Mouse (Mus musculus) liver, embryonic 14.5 days (tissue): ENCODE results near the gene Tmem235. TPM values are rescaled to one million over a fixed set of nuclear protein-coding genes. Genes with fewer than 3 reads are reported as not detected.
"Not testable (repeated sequence)": the region's sequence is repeated elsewhere in the genome, so short reads cannot be mapped to it uniquely, and the experiment has no call there.

Source experiments
- ATAC-seq: fragments of 200-750 bp; cut with Nextera tagmentation; 2 replicates; pipeline ENCODE4 v1.8.0; 2017; ENCODE audit warnings: moderate number of reproducible peaks, mild to moderate bottlenecking, moderate library complexity; ENCODE audit not compliant: insufficient read depth
- DNase-seq, 3 experiments: peaks; one replicate each; pipeline ENCODE4 v3.0.0-alpha.2; 2012 to 2013; ENCODE audit warnings: low read depth in 3 of 3, low spot score in 3 of 3
- H3K27ac ChIP-seq: fragments of 300-500 bp; sonication (generic); 2 replicates; pipeline ENCODE4 v1.5.1; 2014; ENCODE audit warnings: moderate library complexity, mild to moderate bottlenecking, control low read depth, inconsistent platforms
- H3K27me3 ChIP-seq: fragments of 300-500 bp; sonication (generic); 2 replicates; pipeline ENCODE4 v1.6.1; 2014; ENCODE audit warnings: mild to moderate bottlenecking, low read length, moderate library complexity; ENCODE audit not compliant: control insufficient read depth, insufficient read depth
- H3K36me3 ChIP-seq: fragments of 300-500 bp; sonication (generic); replicated peaks from 2 replicates; pipeline ENCODE4 v1.6.1; 2014; ENCODE audit warnings: low read depth; ENCODE audit not compliant: control insufficient read depth, insufficient read depth
- H3K4me1 ChIP-seq, 2 experiments: fragments of 200-500 bp in 1 of 2; fragments of 300-500 bp in 1 of 2; sonication (generic) in 1 of 2; replicated peaks; 2 replicates each; pipeline ENCODE4 v1.6.1; 2012 to 2014; ENCODE audit warnings: antibody characterized with exemption in 1 of 2, inconsistent platforms in 1 of 2, low read length in 1 of 2; ENCODE audit not compliant: control insufficient read depth in 2 of 2, insufficient read depth in 2 of 2
- H3K4me2 ChIP-seq: fragments of 300-500 bp; sonication (generic); 2 replicates; pipeline ENCODE4 v1.6.1; 2014; ENCODE audit warnings: low read depth, mild to moderate bottlenecking, control low read depth, moderate library complexity
- H3K4me3 ChIP-seq, 2 experiments: fragments of 200-500 bp in 1 of 2; fragments of 300-500 bp in 1 of 2; sonication (generic) in 1 of 2; 2 replicates each; pipeline ENCODE4 v1.5.1; 2012 to 2014; ENCODE audit warnings: low read depth in 2 of 2, low read length in 2 of 2, mild to moderate bottlenecking in 2 of 2, control low read depth in 1 of 2, inconsistent platforms in 1 of 2, moderate library complexity in 1 of 2; ENCODE audit not compliant: insufficient read depth in 1 of 2
- H3K9ac ChIP-seq: fragments of 300-500 bp; sonication (generic); replicated peaks from 2 replicates; pipeline ENCODE4 v1.6.1; 2014; ENCODE audit warnings: mild to moderate bottlenecking, control low read depth, moderate library complexity
- H3K9me3 ChIP-seq: fragments of 300-500 bp; sonication (generic); 2 replicates; pipeline ENCODE4 v1.6.1; 2016; ENCODE audit warnings: low read length, mixed read lengths; ENCODE audit not compliant: control insufficient read depth
- CTCF ChIP-seq: IDR thresholded peaks from 2 replicates; pipeline ENCODE4 v1.5.1; 2016; ENCODE audit warnings: antibody characterized with exemption, low read depth, control low read depth
- EP300 ChIP-seq: IDR thresholded peaks from 2 replicates; pipeline ENCODE4 v1.6.1; 2016; ENCODE audit warnings: antibody characterized with exemption, low read depth
- WGBS: fragments of 180-500 bp; shearing (Covaris S2); extraction: QIAGEN DNeasy Blood & Tissue Kit; methylation state at CpG from one replicate; pipeline ENCODE4 v1.1.7; 2014; ENCODE audit not compliant: insufficient replicate concordance; 5-methylcytosine and 5-hydroxymethylcytosine counted together
- polyA plus RNA-seq, 2 experiments: library from polyadenylated mRNA; depleted of rRNA in 1 of 2; stranded (reverse) in 1 of 2; unstranded in 1 of 2; fragments of >200 nt; fragmentation: Nextera tagmentation in 1 of 2; extraction: Ambion mirVana in 1 of 2; gene quantifications; 2 replicates each; pipeline versions ENCODE4 v1.2.1 to v1.2.3; 2012 to 2014

The Tmem235 gene
- polyA plus RNA-seq, 2 experiments, result not detected

DNA sequence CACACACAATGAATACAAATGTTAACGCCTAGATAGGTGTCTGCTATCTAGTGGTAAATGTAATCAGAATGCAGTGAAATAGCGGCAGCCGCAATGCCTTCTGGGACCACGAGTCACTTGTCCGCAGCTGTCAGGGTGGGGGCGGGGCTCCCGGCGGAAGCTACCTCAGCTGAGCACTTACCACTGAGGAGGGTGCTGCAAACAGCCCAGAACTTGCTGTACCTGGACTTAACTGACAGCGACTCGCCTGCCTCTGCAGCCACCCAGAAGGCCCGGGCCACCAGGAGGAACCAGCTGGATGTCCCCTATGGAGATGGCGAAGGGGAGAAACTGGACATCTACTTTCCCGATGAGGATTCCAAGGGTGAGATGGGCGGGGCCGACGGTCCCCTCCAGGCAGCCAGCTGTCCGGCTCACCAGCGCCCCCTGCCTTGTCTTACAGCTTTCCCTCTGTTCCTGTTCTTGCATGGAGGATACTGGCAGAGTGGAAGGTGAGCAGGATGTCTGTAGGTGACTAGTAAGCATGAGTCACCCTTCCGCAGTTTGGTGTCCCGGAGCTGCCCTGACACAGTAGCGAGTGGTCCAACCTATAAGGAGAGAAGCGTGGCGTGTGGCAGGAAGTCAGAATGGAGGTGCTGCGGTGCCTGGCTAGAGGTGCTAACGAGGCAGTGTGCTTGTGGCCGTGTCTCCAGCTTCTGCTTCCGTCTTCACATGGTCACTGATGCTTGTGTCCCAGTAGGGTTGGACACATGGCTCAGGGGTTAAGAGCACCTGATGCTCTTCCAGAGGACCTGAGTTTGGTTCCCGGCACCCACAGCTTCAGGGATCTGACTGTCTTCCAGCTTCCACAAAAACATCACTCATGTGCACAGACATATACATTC lies 28.2 kb upstream of the Tmem235 start:
- 11% methylated on average over 28 of the region's 28 CpGs for WGBS
- peak overlapping the region; percentile 83 for H3K4me2 ChIP-seq
- H3K27ac ChIP-seq, result peak overlapping the region; percentile 70
- H3K27me3 ChIP-seq, result no peaks in the 10 kb centered on the region
- H3K9me3 ChIP-seq, result no peaks in the 10 kb centered on the region
- peaks cover 54 to 66% of the 10 kb centered on the region in 2 experiments for H3K4me1 ChIP-seq
- peak overlapping the region; percentile 60 for H3K9ac ChIP-seq
- peak; percentile 98 for TF ChIP-seq CTCF
- TF ChIP-seq EP300, result no peak; the same call in 1 of the 2 replicates
- peak; percentile 84 for ATAC-seq
- DNase-seq, result peak; percentile 81 to 88 (median 81)
- H3K4me3 ChIP-seq, result peak overlapping the region; percentile 60 to 61
- no peaks in the 10 kb centered on the region for H3K36me3 ChIP-seq

DNA sequence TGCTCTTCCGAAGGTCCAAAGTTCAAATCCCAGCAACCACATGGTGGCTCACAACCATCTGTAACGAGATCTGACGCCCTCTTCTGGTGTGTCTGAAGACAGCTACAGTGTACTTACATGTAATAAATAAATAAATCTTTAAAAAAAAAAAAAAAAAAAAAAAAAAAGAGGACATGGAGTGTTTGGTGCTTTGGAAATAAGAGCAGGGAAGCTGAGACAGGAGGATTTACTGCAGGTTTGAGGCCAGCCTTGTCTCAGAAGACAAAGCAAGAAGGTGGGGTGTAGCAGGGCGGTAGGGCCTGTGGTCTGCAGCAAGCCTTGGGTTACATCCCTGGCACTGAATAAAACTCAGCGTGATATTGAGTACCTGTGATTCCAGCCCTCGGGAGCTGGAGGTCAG lies 27.0 kb upstream of the Tmem235 start:
- H3K27me3 ChIP-seq, DNase-seq, ATAC-seq, H3K9me3 ChIP-seq, H3K9ac ChIP-seq, H3K27ac ChIP-seq, H3K36me3 ChIP-seq, H3K4me2 ChIP-seq, H3K4me3 ChIP-seq: not testable (repeated sequence)
- peaks cover 52 to 65% of the 10 kb centered on the region in 2 experiments for H3K4me1 ChIP-seq
- 81% methylated on average over 4 of the region's 6 CpGs for WGBS

DNA sequence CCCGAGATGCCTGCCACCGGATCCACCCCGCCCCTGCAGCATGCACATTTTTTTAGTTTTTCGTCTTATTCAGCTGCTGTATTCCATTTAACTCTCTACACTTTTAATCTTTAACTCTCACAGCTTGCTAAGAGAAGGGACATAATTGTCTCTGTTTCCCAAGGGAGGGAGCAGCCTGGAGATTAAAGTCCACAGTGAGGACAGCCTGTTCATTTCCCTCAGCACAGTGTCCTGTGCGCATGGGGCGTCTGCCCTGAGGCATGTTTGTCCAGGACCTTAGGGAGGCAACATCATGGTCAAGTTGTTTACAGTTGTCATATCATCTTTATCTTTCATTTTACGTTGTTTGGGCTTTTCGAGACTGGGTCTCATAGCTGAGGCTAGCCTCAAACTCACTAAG lies 26.5 kb upstream of the Tmem235 start:
- H3K4me1 ChIP-seq, result peaks cover 52 to 64% of the 10 kb centered on the region in 2 experiments
- H3K9ac ChIP-seq, result no peak overlapping the region
- DNase-seq, result no peak

DNA sequence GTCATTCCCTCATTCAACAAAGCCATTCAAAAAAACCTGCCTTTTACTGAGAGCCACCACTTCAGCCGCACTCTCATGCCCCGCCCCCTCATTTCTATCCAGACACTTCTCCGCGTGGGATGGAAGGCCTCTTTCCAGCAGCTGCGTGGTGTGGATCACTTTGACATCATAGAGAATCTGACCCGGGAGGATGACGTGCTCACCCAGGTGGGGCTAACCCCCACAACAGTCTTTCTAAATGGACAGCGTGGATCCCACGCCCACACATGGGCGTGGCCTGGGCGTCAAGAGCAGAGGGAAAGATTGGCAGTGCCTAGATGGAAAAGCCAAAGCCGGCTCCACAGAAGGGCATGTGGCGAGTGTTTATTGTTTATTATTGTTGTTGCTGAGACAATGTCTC lies 24.2 kb upstream of the Tmem235 start:
- peaks cover 48 to 63% of the 10 kb centered on the region in 2 experiments for H3K4me1 ChIP-seq
- 27% methylated on average over 13 of the region's 13 CpGs for WGBS
- peak overlapping the region; percentile 46 for H3K4me2 ChIP-seq
- ATAC-seq (no peak), DNase-seq (peak; percentile 64 to 76 (median 70))
- H3K27me3 ChIP-seq, result no peaks in the 10 kb centered on the region
- no peaks in the 10 kb centered on the region for H3K36me3 ChIP-seq
- 0 out of 2 replicates have a peak overlapping the region, but pooled peaks have one; percentile 5 for H3K9ac ChIP-seq
- TF ChIP-seq CTCF, result no peak
- TF ChIP-seq EP300, result no peak
- H3K4me3 ChIP-seq, result no peak overlapping the region
- no peak overlapping the region for H3K27ac ChIP-seq
- H3K9me3 ChIP-seq, result no peaks in the 10 kb centered on the region

More for the DNA sequence above, 26.5 kb upstream of the Tmem235 start:
- H3K4me3 ChIP-seq, result no peak overlapping the region
- H3K27ac ChIP-seq, result no peak overlapping the region
- no peak overlapping the region for H3K4me2 ChIP-seq
- WGBS, result 78% methylated on average over 8 of the region's 8 CpGs
- no peak for TF ChIP-seq EP300
- no peak for TF ChIP-seq CTCF
- H3K9me3 ChIP-seq, result no peaks in the 10 kb centered on the region
- no peak for ATAC-seq
- no peaks in the 10 kb centered on the region for H3K27me3 ChIP-seq
- H3K36me3 ChIP-seq, result no peaks in the 10 kb centered on the region

DNA sequence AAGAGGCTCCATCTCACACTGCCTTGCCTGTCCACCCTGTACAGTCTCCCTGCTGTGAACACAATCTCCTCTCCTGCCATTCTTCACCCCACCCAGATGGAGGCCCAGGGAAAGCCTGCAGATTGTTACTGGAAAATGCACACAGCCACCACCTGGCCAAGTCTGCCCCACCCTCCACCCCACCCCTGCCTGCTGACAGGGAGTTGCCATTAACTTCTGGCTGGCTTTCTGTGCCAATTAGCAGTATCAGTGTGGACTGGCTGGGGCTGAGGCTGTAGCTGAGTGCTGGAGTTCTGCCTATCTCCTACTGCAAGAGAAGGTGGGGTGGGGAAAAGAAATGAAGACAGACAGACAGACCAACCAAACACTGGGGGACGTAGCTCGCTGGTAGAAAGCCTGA lies 22.0 kb upstream of the Tmem235 start:
- H3K9me3 ChIP-seq, result no peaks in the 10 kb centered on the region
- peak overlapping the region; percentile 90 for H3K27ac ChIP-seq
- 0 out of 2 replicates have a peak, but pooled peaks have one; percentile 32 for TF ChIP-seq CTCF
- TF ChIP-seq EP300, result peak; percentile 63
- no peak overlapping the region for H3K4me3 ChIP-seq
- H3K4me2 ChIP-seq, result peak overlapping the region; percentile 59
- ATAC-seq, result peak; percentile 96
- peak; percentile 75 to 85 (median 78) for DNase-seq
- no peaks in the 10 kb centered on the region for H3K27me3 ChIP-seq
- H3K36me3 ChIP-seq, result no peaks in the 10 kb centered on the region
- peak overlapping the region; percentile 47 for H3K9ac ChIP-seq
- WGBS, result 10% methylated on average over 2 of the region's 2 CpGs
- H3K4me1 ChIP-seq, result peaks cover 46 to 51% of the 10 kb centered on the region in 2 experiments
